Mouse (Mus musculus): ENCODE measurements around the gene Dhrs7b. TPM values are rescaled to one million over a fixed set of nuclear protein-coding genes. Genes with fewer than 3 reads are reported as not detected.

Gene Dhrs7b
- 3.3 TPM in 1 of 2 replicates, not detected in the other for polyA plus RNA-seq (2012; ENCODE audit: insufficient read depth, low replicate concordance)

DNA sequence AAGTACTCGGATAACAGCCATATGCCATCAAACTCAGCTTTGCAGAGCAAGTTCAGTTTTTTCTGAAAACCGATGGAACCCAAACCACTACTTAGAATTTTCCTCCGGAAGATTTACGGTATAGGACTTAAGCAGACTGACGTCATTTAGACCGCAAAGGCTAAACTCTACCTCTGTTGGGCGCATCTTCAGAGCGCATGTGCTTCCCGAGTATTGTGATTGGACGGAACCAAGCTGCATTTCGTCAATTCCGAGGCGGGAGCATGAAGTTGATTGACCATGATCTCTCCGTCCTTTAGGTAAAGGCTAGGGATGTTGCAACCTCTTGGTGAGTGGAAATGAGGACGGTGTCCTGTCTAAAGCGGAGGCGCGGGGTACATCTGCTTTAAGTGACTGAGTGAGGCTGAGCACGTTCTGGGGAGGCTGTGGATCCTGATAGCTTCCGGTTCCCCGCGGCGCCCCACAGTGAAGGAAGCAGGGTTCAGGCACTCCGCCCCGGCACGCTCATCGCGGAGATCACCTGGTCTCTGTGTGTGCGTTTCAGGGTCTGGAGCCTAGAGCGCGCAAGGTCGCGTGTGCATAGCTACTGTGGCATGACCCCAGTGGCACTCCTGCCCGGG is at the start of gene Dhrs7b:
TSS of gene Dhrs7b (plus strand) at position 199 of the 620 bp plus-strand sequence.
- no peaks in the 10 kb centered on the region for H3K9me3 ChIP-seq
- no peak for TF ChIP-seq GATA1 (IDR thresholded peaks at IDR 0.05; ENCODE audit: borderline replicate concordance, low read length)
- TF ChIP-seq FLI1 (IDR thresholded peaks at IDR 0.05; ENCODE audit: low read length): no peak; the same call in 1 of the 2 replicates
- H3K36me3 ChIP-seq (replicated peaks; ENCODE audit: low read length): peaks cover 8% of the 10 kb centered on the region
- H3K27me3 ChIP-seq (replicated peaks): no peaks in the 10 kb centered on the region
- peaks cover 42% of the 10 kb centered on the region for H3K4me1 ChIP-seq
- peak within 1 kb of the TSS; percentile 98 for H3K4me3 ChIP-seq (replicated peaks)

GRCm38 (mm10) chr11:60784179-60784922 is 46.1 kb upstream of the Dhrs7b start:
- Histone ChIP-seq H3K27me3 (replicated peaks) (no peaks in the 10 kb centered on the region), H3K4me1 (peaks cover 68% of the 10 kb centered on the region), H3K4me3 (replicated peaks) (no peak overlapping the region), H3K36me3 (replicated peaks; ENCODE audit: low read length) (peaks cover 97% of the 10 kb centered on the region), H3K9me3 (no peaks in the 10 kb centered on the region)
- no peak for TF ChIP-seq GATA1 (IDR thresholded peaks at IDR 0.05; ENCODE audit: borderline replicate concordance, low read length)
- no peak for TF ChIP-seq FLI1 (IDR thresholded peaks at IDR 0.05; ENCODE audit: low read length)

- no peaks in the 10 kb centered on the region for H3K27me3 ChIP-seq (replicated peaks)
- H3K36me3 ChIP-seq (replicated peaks; ENCODE audit: low read length): peaks cover 92% of the 10 kb centered on the region
- no peaks in the 10 kb centered on the region for H3K9me3 ChIP-seq
- peaks cover 36% of the 10 kb centered on the region for H3K4me1 ChIP-seq
- TF ChIP-seq GATA1 (IDR thresholded peaks at IDR 0.05; ENCODE audit: borderline replicate concordance, low read length) (no peak), FLI1 (IDR thresholded peaks at IDR 0.05; ENCODE audit: low read length) (no peak)
- H3K4me3 ChIP-seq (replicated peaks): no peak overlapping the region
Observed at GRCm38 (mm10) chr11:60787595-60787994, 42.8 kb upstream of the Dhrs7b start.

GRCm38 (mm10) chr11:60790472-60790871 is 40.0 kb upstream of the Dhrs7b start:
- no peaks in the 10 kb centered on the region for H3K9me3 ChIP-seq
- peaks cover 88% of the 10 kb centered on the region for H3K36me3 ChIP-seq (replicated peaks; ENCODE audit: low read length)
- H3K27me3 ChIP-seq (replicated peaks): no peaks in the 10 kb centered on the region
- no peak for TF ChIP-seq FLI1 (IDR thresholded peaks at IDR 0.05; ENCODE audit: low read length)
- TF ChIP-seq GATA1 (IDR thresholded peaks at IDR 0.05; ENCODE audit: borderline replicate concordance, low read length): no peak
- H3K4me3 ChIP-seq (replicated peaks): no peak overlapping the region
- H3K4me1 ChIP-seq: peaks cover 14% of the 10 kb centered on the region

DNA sequence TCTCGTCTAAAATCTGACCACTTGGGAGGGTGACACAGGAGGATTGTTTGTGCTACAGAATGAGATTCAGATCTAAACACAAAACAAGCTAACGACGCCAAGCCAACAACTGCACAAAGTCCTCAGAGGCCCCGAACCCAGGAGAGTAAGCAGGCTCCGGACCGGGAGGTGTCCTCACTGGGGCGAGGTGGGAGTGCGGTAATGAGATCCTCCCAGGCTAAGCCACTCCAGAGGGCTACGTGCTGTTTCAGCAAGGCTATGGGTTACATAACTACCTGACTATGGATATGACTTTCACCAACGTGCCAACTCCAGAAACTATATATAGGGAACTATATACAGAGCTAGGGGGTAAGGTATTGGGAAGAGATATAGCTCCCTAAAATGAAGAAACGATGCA is 34.1 kb upstream of the Dhrs7b start:
- TF ChIP-seq FLI1 (IDR thresholded peaks at IDR 0.05; ENCODE audit: low read length) (no peak), GATA1 (IDR thresholded peaks at IDR 0.05; ENCODE audit: borderline replicate concordance, low read length) (no peak)
- Histone ChIP-seq H3K4me1 (no peaks in the 10 kb centered on the region), H3K27me3 (replicated peaks) (no peaks in the 10 kb centered on the region), H3K4me3 (replicated peaks) (no peak overlapping the region), H3K36me3 (replicated peaks; ENCODE audit: low read length) (peaks cover 85% of the 10 kb centered on the region), H3K9me3 (no peaks in the 10 kb centered on the region)

GRCm38 (mm10) chr11:60799977-60800376 is 30.5 kb upstream of the Dhrs7b start:
- TF ChIP-seq GATA1 (IDR thresholded peaks at IDR 0.05; ENCODE audit: borderline replicate concordance, low read length): no peak
- no peak for TF ChIP-seq FLI1 (IDR thresholded peaks at IDR 0.05; ENCODE audit: low read length)
- H3K4me1 ChIP-seq: peaks cover 6% of the 10 kb centered on the region; the same call in 1 of the 2 replicates
- no peaks in the 10 kb centered on the region for H3K27me3 ChIP-seq (replicated peaks)
- H3K36me3 ChIP-seq (replicated peaks; ENCODE audit: low read length): peaks cover 79% of the 10 kb centered on the region
- H3K9me3 ChIP-seq: no peaks in the 10 kb centered on the region
- no peak overlapping the region for H3K4me3 ChIP-seq (replicated peaks)

DNA sequence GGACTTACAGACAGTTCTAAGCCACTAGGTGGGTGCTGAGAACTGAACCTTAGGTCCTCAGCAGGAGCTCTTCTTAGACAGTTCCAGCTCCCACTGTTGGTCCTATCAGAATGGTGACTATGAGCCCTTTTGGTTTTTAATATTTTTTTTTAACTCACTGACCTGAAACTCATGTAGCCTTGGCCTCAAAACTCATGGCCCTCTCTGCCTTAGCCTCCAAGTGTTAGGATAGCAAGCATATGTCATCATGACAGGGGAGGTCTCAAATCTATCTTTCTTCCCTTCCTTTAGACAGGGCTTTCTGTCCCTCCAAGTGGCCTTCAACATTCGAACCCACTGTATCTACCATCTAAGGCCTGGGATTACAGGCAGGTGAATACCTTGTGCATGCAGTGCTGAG is 29.5 kb upstream of the Dhrs7b start:
- no peak overlapping the region for H3K4me3 ChIP-seq (replicated peaks)
- no peaks in the 10 kb centered on the region for H3K9me3 ChIP-seq
- peaks cover 73% of the 10 kb centered on the region for H3K36me3 ChIP-seq (replicated peaks; ENCODE audit: low read length)
- H3K27me3 ChIP-seq (replicated peaks): no peaks in the 10 kb centered on the region
- H3K4me1 ChIP-seq: peaks cover 6% of the 10 kb centered on the region; the same call in 1 of the 2 replicates
- no peak for TF ChIP-seq FLI1 (IDR thresholded peaks at IDR 0.05; ENCODE audit: low read length)
- TF ChIP-seq GATA1 (IDR thresholded peaks at IDR 0.05; ENCODE audit: borderline replicate concordance, low read length): no peak

DNA sequence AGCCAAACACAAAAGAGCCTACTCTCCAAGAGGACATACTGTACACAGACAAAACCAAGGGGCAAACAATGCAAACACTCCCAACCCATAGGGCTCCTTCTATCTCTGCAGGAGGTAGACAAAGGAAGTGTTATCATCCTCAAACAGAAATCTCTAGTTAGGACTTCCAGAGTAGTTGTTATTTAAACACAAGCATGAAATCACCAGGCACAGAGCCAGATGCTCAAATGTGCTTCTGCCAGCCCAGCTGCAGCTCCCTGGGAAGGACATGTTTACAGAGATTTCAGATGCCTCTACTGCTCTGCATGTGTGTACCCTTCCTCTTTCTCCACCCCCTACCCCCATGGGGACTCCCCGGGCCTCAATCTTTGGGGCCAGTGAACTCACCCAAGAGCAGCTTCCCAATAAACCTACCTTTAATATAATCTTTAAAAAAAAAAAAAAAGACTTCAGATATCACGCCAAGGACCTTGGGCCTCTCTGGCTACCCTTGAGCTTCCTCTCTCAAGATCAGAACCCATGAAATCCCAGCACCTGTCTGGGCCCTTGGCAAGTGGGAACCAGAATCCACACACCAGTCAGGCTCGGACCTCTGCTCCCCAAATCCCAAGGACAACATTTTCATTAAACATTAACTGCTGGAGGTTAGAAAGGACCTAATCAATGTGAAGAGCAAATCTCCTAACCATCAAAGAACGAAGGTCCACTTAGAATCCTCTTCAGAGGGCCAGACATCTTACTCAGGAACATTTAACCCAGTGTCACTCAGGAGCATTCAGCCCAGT is 22.0 kb upstream of the Dhrs7b start:
- Histone ChIP-seq H3K9me3 (0 out of 2 replicates have a peak, but pooled peaks cover 5% of the 10 kb centered on the region), H3K36me3 (replicated peaks; ENCODE audit: low read length) (peaks cover 16% of the 10 kb centered on the region), H3K4me1 (peaks cover 34% of the 10 kb centered on the region), H3K27me3 (replicated peaks) (no peaks in the 10 kb centered on the region), H3K4me3 (replicated peaks) (no peak overlapping the region)
- TF ChIP-seq GATA1 (IDR thresholded peaks at IDR 0.05; ENCODE audit: borderline replicate concordance, low read length): no peak
- no peak for TF ChIP-seq FLI1 (IDR thresholded peaks at IDR 0.05; ENCODE audit: low read length)

- Histone ChIP-seq H3K36me3 (replicated peaks; ENCODE audit: low read length) (peaks cover 8% of the 10 kb centered on the region), H3K27me3 (replicated peaks) (no peaks in the 10 kb centered on the region), H3K9me3 (0 out of 2 replicates have a peak, but pooled peaks cover 5% of the 10 kb centered on the region), H3K4me1 (peaks cover 34% of the 10 kb centered on the region), H3K4me3 (replicated peaks) (peak overlapping the region; percentile 91)
- TF ChIP-seq FLI1 (IDR thresholded peaks at IDR 0.05; ENCODE audit: low read length) (no peak), GATA1 (IDR thresholded peaks at IDR 0.05; ENCODE audit: borderline replicate concordance, low read length) (no peak)
Observed at GRCm38 (mm10) chr11:60809546-60809945, 20.9 kb upstream of the Dhrs7b start.
